Mouse (Mus musculus) brain, embryonic 18.5 days (tissue): Measurements from ENCODE around the gene Ebf1.

Experiments used
- DNase-seq: peaks from one replicate; pipeline ENCODE4 v3.0.0-alpha.2; 2012; ENCODE audit warnings: low read depth, low spot score

Ebf1 gene

GRCm38 (mm10) chr11:44703951-44704350 is 86.8 kb downstream of the Ebf1 start:
- no peak for DNase-seq

DNA sequence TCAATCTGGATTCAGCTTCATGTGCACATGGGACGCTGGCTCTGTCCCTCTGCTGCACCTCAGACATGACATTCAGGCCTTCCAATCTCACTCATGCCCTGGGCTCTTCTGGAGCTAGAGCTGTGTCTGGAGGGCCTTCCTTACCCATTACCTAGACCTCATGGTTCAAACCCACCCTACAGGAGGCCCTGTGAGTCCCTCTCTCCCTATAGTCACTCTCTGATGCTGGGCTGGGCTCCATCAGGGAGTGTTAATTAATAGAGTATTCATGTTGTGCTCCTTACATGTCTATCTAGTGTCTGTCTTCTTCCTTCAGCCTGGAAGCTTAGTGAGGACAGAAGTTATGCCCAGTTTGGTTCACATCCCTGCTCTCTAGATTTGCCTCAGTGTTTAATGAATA is 88.7 kb downstream of the Ebf1 start:
- no peak for DNase-seq

DNA sequence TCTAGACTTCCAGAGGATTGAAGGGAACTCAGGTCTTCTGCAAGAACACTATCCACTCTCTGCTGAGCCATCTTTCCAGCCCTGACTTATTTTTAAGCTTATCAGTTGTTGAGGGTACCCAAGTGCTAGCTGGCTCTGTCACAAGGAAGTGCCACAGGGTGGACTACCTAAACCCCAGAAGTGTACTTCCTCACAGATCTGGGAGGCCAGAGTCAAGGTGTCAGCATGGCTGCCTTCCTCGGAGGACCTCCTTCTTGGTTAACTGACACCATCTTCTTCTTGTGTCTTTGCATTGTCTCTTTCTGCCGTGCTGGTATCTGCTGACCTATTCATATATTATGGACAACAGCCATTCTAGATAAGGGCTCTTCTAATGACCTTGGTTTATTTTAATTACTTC is 89.3 kb downstream of the Ebf1 start:
- DNase-seq = no peak

DNA sequence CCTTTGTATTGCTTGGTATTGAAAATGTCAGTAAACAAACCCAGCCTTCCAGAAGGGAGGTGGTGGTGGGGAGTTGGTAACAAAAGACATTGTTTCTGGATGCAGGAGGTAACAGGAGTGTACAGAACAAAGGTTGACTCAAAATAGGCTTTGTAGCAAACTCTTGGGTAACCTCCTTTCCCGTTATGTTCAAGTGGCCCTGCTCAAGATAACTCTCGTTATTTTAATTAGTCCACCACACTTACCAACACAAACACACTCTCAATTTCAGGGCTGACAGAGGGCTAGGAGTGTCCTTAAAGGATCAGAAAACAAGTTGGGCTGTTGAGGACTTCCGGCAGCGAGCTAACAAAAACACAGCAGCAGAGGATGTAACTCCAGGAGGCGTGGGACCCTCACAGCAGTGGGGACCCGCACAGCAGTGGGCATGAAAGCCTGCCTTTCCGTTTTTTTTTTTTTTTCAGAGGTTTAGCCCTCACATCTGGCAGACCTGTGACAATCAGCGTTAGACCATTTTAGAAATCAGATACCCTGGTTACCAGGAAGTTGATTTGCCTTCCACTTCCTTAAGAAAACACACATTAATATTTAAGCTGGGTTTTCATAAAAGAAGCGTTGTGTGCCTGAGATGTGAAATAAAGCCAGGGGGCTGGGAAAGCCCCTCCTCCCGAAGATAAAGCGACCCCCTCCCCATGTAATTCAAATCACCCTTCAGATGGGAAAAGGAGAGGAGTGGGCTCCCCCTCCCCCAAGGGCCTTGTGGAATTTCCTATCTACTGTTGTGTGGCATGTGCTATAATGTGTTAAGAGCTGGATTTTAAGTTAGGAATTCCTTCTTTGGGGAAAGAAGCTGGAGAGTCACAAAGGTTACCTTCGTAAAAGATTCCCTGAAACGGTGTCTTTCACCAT is 90.5 kb downstream of the Ebf1 start:
- DNase-seq = no peak

GRCm38 (mm10) chr11:44708290-44708685 is 91.2 kb downstream of the Ebf1 start:
- no peak for DNase-seq

DNA sequence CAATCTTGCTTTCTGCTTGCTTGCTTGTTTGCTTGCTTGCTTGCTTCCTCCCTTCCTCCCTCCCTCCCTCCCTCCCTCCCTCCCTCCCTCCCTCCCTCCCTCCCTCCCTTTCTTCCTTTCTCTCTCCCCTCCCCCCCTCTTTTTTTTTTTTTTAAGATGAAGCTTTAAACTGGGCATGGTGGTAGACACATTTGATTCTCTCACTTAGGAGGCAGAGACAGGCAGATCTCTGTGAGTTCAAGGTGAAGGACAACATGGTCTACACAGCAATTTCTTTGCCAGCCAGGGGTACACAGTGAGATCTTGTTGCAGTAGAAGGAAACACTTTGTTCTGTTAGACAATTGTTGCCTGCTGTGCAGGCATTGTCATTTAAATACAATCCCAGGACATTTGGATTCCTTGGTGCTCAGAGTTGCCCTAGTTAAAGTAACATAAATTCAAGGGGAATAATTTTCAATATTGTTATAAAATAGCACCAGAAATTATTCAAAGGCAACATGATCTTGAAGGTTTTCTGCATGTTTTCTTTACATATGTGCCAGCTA is 92.0 kb downstream of the Ebf1 start:
- no peak for DNase-seq

DNA sequence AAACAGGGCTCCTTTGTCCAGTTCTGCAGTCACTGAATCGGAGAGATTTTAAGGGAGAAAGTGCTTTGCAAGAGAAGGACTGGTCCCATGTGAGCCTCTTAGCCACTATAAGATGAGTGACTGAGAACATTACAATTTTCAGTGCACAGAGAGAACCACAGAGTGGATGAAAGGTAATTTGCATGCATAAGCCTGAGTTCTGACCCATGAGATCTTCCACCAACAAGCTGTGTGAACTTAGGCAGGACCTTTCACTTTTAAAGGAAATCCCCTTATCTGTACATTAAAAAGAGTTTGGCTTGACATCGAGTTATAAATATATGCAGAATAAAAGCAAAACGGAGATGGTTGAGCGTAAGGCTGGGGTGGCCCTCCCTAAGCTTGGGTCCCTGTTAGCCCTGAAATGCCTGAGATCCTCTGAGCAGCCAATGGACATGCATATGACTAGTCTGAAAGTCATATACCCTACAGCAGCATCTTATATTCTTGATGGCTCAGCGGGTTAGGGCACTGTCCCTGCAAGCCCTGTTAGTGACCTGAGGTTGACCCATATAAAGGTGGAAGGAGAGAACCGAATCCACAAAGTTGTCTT is 92.8 kb downstream of the Ebf1 start:
- DNase-seq = no peak

GRCm38 (mm10) chr11:44710861-44711260 is 93.7 kb downstream of the Ebf1 start:
- no peak for DNase-seq

DNA sequence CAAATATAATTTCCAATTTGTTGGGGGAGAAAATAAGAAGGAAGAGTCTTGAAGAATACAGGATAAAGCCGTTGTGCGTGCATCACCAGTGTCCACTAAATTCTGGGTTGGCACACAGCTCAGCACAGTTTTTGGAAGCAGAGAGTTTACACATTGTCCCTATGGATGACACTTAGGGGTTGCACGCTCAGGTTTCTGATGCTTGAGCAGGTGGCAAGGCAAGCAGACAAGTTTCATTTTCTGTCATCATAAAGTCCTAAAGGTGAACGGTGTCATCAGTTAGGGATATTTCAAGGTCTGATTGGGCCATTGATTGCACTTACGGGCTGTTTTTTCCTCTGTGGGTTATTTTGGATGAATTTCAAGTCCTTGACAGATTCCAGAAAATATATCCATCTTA is 97.1 kb downstream of the Ebf1 start:
- no peak for DNase-seq

- no peak for DNase-seq
These were observed 98.7 kb downstream of the Ebf1 start for GRCm38 (mm10) chr11:44715776-44716175.

DNA sequence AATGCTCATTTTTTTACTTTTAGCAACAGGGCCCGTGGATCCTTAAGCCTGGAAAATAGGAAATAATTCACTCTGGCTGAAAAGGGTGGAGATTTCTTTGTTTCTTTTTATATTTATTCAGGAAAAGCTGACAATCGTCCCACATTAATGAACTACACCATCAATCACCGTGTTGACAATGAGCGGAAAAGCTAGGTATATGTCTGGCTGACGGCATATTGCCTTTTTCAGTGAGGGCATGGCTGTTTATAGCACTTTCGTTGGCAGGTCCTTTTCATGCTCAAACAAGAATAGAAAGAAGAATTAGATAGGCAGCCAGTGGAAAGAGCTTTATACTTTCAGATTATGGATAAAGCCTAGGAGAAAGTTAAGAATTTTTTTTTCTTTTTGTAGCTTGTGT is 99.8 kb downstream of the Ebf1 start:
- DNase-seq = no peak

- no peak for DNase-seq
These were observed 100.5 kb downstream of the Ebf1 start for GRCm38 (mm10) chr11:44717636-44718035.

- DNase-seq = no peak
These were observed 104.9 kb downstream of the Ebf1 start for GRCm38 (mm10) chr11:44721976-44722375.

GRCm38 (mm10) chr11:44723950-44724502 is 106.9 kb downstream of the Ebf1 start:
- no peak for DNase-seq

GRCm38 (mm10) chr11:44725732-44726131 is 108.6 kb downstream of the Ebf1 start:
- DNase-seq = no peak

GRCm38 (mm10) chr11:44727376-44727775 is 110.3 kb downstream of the Ebf1 start:
- no peak for DNase-seq

DNA sequence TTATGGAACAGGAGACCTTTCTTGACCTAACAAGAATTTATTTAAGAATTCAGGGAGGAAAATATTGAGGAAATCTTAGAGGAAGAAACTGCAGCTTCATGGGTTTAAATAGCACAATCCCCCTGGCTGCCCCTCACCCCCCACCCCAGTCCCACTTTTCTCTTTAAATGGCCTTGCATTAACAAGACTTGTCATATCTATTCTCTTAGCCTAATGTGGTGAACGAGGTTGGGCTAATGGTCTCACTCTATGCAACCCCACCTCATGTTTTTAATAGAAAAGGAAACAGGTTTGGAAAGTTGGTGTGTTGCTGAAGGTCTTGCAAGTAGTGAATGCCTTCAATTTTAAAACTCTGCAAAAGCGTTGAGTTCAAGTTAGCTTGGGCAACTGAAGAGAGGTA is 110.7 kb downstream of the Ebf1 start:
- DNase-seq = no peak

- DNase-seq = no peak
These were observed 111.2 kb downstream of the Ebf1 start for GRCm38 (mm10) chr11:44728271-44728670.

DNA sequence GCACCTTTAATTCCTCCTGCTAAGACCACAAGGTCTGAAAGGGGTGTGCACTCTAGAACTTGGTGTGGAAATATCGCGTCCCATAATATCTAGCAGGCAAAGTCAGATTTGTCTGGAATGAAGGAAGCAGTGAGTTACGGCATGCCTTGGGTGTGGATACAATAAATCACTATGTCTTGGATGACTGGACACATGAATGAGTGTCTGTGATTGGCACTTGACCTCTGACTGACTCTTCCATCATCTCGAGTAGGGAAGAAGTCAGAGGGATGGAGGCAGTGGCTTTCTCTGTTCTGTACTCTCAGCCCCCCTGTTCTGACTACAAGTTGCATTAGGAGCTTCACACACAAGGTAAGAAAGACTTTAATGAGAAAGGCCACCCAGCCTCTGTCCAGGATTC is 112.8 kb downstream of the Ebf1 start:
- DNase-seq = no peak

- no peak for DNase-seq
These were observed 114.6 kb downstream of the Ebf1 start for GRCm38 (mm10) chr11:44731763-44732162.

DNA sequence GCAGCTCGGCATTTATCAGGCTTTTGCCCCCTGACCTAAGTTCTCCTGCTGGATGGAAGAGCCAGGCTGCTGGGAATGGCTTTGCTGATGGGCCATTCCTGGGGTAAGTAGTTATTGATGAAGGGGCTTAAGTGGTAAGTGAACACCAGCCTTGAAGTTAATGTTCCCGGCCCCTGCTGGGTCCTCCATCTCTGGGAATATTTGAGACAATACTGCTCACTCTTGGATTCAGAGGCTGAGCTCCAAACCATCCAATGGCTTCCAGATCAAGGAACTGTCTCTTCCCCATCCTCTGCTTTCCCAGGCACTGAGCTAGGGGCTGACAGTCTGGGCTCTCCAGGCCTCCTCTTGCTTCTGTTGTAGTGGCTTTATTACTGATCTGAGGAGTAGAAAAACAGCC is 116.2 kb downstream of the Ebf1 start:
- no peak for DNase-seq

DNA sequence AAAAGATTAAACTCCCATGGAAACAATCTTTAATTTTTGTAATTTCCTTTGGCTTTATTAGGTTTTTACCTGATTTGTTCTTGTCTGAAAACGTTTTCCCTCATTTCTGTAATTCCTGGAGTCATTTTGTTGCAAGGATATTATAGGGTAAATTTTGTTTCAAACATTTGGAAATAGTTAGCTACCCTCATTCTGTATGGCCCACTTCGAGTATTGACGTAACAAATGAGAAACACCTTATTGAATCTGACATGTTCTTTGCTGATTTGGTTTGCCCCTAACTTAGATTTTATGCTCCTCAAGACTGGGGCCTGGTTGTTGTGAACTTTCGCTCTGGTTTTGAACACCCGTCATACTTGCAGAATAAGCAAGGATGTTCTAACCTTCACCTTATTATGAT is 120.9 kb downstream of the Ebf1 start:
- no peak for DNase-seq

- DNase-seq = no peak
These were observed 121.7 kb downstream of the Ebf1 start for GRCm38 (mm10) chr11:44738820-44739219.
